In genomic region chr16:56048038-56048437, GRCm38 (mm10) we compare ENCODE assay signal across 7 mouse cellular contexts. TPM values are rescaled to one million over a fixed set of nuclear protein-coding genes. Genes with fewer than 3 reads are reported as not detected.
DNase-seq lines count a peak whose midpoint lies in the region; ATAC-seq lines count a peak whose summit lies in the region.
"Not testable (repeated sequence)": the region's sequence is repeated elsewhere in the genome, so short reads cannot be mapped to it uniquely, and the experiment has no call there.

Senp7 (plus strand) TSS chr16:56048338.

- H3K4me3 ChIP-seq in forebrain, embryonic 11.5 days (ENCODE audit: low read depth, low read length); heart, embryonic 10.5 days; hindbrain, embryonic 15.5 days; liver, embryonic 15.5 days (replicated peaks): not testable (repeated sequence)

- H3K27me3 ChIP-seq in forebrain, embryonic 11.5 days (ENCODE audit: control insufficient read depth, insufficient read depth, low read length); heart, embryonic 10.5 days (ENCODE audit: insufficient read depth, poor library complexity, severe bottlenecking); hindbrain, embryonic 15.5 days; liver, embryonic 15.5 days: not testable (repeated sequence)

- H3K9me3 ChIP-seq in forebrain, embryonic 11.5 days (ENCODE audit: control insufficient read depth, low read length); heart, embryonic 10.5 days; hindbrain, embryonic 15.5 days; liver, embryonic 15.5 days (replicated peaks): not testable (repeated sequence)

- H3K4me1 ChIP-seq in forebrain, embryonic 11.5 days (replicated peaks; ENCODE audit: control insufficient read depth, insufficient read depth, low read length); heart, embryonic 10.5 days; hindbrain, embryonic 15.5 days (replicated peaks); liver, embryonic 15.5 days (replicated peaks): not testable (repeated sequence)

- H3K9ac ChIP-seq in forebrain, embryonic 11.5 days (ENCODE audit: low read length); hindbrain, embryonic 15.5 days; liver, embryonic 15.5 days: not testable (repeated sequence)

- not testable (repeated sequence) for H3K4me2 ChIP-seq in forebrain, embryonic 11.5 days (ENCODE audit: low read depth, low read length, severe bottlenecking); hindbrain, embryonic 15.5 days; liver, embryonic 15.5 days

- DNase-seq in adrenal gland, postnatal 4 days (ENCODE audit: low spot score in 2 of 2); forebrain, embryonic 11.5 days (ENCODE audit: low spot score); heart, embryonic 10.5 days (ENCODE audit: low spot score); layer of hippocampus, postnatal 36 days: not testable (repeated sequence)

- no CpG with 5 or more reads among the region's 4 CpGs for WGBS in forebrain, embryonic 11.5 days
- no CpG with 5 or more reads among the region's 4 CpGs for WGBS in heart, embryonic 10.5 days
- WGBS in hindbrain, embryonic 15.5 days: no CpG with 5 or more reads among the region's 4 CpGs
- WGBS in liver, embryonic 15.5 days (ENCODE audit: insufficient replicate concordance): no CpG with 5 or more reads among the region's 4 CpGs

- H3K36me3 ChIP-seq in forebrain, embryonic 11.5 days (ENCODE audit: control insufficient read depth, insufficient read depth, low read length); heart, embryonic 10.5 days; hindbrain, embryonic 15.5 days; liver, embryonic 15.5 days (replicated peaks): not testable (repeated sequence)

- not testable (repeated sequence) for ATAC-seq in forebrain, embryonic 11.5 days (replicated peaks; ENCODE audit: low FRiP score); hindbrain, embryonic 15.5 days (ENCODE audit: low FRiP score, low read depth); liver, embryonic 15.5 days (ENCODE audit: insufficient read depth); monocyte, adult 5-6 weeks (replicated peaks; ENCODE audit: insufficient number of reproducible peaks, low FRiP score, low TSS enrichment, poor library complexity, severe bottlenecking)

- H3K27ac ChIP-seq in forebrain, embryonic 11.5 days (ENCODE audit: low read depth, low read length); heart, embryonic 10.5 days; hindbrain, embryonic 15.5 days (replicated peaks); liver, embryonic 15.5 days (replicated peaks): not testable (repeated sequence)

RNA-seq across cellular contexts. Expression of gene Senp7, which starts in this region (rescaled TPM):
- total RNA-seq in adrenal gland, postnatal 4 days (2021): 10 to 100 TPM; 32.6 to 33.9 TPM
- 37.6 and 41.4 TPM in 2 replicates for polyA plus RNA-seq in forebrain, embryonic 11.5 days (2014; fragmentation: Nextera tagmentation; extraction: Ambion mirVana)
- 22.4 and 23.3 TPM in 2 replicates for polyA plus RNA-seq in heart, embryonic 10.5 days (2016; fragmentation: Nextera tagmentation; extraction: Ambion mirVana)
- polyA plus RNA-seq in hindbrain, embryonic 15.5 days (2015; fragmentation: Nextera tagmentation; extraction: Ambion mirVana): 45.5 and 50.4 TPM in 2 replicates
- 10 to 100 TPM; 50.3 to 51.2 TPM for total RNA-seq in layer of hippocampus, postnatal 36 days (2021)
- polyA plus RNA-seq in liver, embryonic 15.5 days (2015; fragmentation: Nextera tagmentation; extraction: Ambion mirVana): 16.3 and 18.9 TPM in 2 replicates
- total RNA-seq in monocyte, adult 5-6 weeks (2017): 26.3 to 54.9 TPM (median 30.8 TPM) in 3 replicates
